Mouse (Mus musculus) gastrocnemius, postnatal 10 days (tissue): Measurements from ENCODE around the gene Fbxl3. TPM values are rescaled to one million over a fixed set of nuclear protein-coding genes. Genes with fewer than 3 reads are reported as not detected.

Experiments used
- DNase-seq: peaks from one replicate; pipeline ENCODE4 v3.0.0; 2021; ENCODE audit warnings: mixed read lengths
- total RNA-seq, 2 experiments: library from RNA; stranded (reverse); gene quantifications; 2 replicates each; pipeline ENCODE4 v1.2.3; 2021

The Fbxl3 gene
- total RNA-seq, 2 experiments from 2014 or later: 45.9 to 46.0 TPM

DNA sequence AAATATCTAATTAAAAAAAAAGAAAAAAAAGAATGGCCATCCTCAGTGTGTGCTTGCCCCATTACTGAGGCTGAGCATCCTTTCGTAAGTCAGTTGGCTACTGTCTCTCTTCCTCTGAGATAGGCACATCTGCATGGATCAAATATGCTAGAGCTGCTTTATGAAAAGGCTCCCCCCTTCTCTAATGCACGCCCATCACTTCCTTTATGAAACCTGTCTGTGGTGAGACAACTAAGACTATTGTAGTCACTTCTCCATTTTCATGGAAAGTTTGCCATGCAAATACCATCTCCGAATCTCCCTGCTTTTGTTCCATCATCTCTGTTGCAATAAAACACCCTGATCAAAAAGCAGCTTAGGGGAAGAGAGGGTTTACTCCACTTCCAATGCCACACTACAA is 62.4 kb downstream of the Fbxl3 start:
- no peak for DNase-seq

- no peak for DNase-seq
Measured at GRCm38 (mm10) chr14:103034076-103034475, 65.3 kb downstream of the Fbxl3 start.

DNA sequence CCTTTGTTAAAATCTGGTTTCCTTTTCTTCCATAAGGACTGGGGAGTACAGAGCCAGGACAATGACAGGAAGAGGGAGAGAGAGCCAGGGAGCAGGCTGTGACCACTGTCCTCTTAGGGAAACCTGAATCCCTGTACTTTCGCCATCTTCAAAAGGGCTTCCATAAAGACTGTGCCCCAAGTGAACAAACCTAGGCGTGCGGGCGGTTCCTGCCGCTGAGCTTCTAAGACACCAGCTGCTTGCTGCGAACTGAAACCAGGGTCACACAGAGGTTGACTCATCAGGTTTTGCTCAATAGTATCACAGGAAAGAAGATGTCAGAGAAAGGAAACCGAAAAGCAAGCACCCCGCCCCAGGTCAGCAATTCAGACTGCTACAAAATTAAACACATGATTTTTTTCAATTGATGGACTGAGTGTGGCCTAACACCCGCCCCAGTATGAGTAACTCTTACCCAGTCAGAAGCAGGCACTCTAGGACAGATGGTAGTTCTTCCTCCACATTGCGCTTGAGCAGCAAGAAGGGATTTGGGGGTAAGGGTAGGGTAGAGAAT is 66.0 kb downstream of the Fbxl3 start:
- DNase-seq: no peak

Other genes with a start within 250 kb of the Fbxl3 start
- 10 to 100 TPM; 31.1 to 39.0 TPM for gene Kctd12, start 116.9 kb downstream of the Fbxl3 start, total RNA-seq
- gene Acod1, start 52.6 kb downstream of the Fbxl3 start, total RNA-seq: not detected
- gene Cln5, start 29.4 kb downstream of the Fbxl3 start, total RNA-seq: 10 to 100 TPM in 1 of 2 experiments, 1 to 10 TPM in 1; 8.3 to 11.2 TPM
- gene Mycbp2, start 247.2 kb upstream of the Fbxl3 start, total RNA-seq: 10 to 100 TPM; 27.3 to 31.8 TPM